Comparison of ENCODE assay signal across 22 mouse cellular contexts in the genomic region with DNA sequence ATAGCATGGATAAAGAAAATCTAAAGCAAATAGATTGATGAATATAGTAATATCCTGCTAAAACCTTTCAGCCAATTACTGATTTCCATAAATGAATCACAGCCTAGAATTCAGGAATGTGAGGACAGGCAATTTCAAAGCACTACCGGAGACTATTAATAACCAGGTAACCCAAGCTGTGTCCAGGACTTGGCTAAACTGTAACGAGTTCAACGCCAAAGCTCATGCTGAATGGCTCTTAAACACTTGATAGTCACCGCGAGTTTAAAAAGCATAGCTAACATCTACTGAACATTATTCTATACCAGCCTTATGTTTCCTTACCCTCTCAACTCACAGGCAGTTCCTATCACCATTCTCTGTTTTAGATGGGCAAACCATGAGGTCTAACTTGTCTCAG.
A peak's percentile ranks its signal among the peaks of the same experiment; 100 is the strongest.
DNase-seq lines count a peak whose midpoint lies in the region; ATAC-seq lines count a peak whose summit lies in the region.
"Had no signal": no experiment of that assay in that cellular context is flagged by ENCODE, and none has a peak within 500 bp of the region (broad histone marks: within the 10 kb centered on the region; RNA-seq: fewer than 3 reads in every experiment).

No protein-coding gene starts in this region.

- no peak overlapping the region for H3K9ac ChIP-seq in kidney, embryonic 14.5 days (ENCODE audit: low read depth, low read length)
- H3K9ac ChIP-seq: embryonic facial prominence, embryonic 13.5 days; forebrain, embryonic 12.5 days; heart, embryonic 15.5 days; hindbrain, embryonic 15.5 days had no signal

- H3K27ac ChIP-seq in kidney, embryonic 14.5 days (ENCODE audit: low read depth, low read length), result no peak overlapping the region
- H3K27ac ChIP-seq: embryonic facial prominence, embryonic 13.5 days; forebrain, embryonic 12.5 days; heart, adult 2 months; heart, embryonic 15.5 days; hindbrain, embryonic 10.5 days; hindbrain, embryonic 15.5 days had no signal

- peak; percentile 30 for DNase-seq in heart, adult 11 months
- DNase-seq in heart, postnatal 4 days, result no peak
- peak; percentile 82 for DNase-seq in kidney, adult 9 months
- DNase-seq in kidney, postnatal 14 days, result peak; percentile 24
- no peak for DNase-seq in adrenal gland, postnatal 4 days (ENCODE audit: low spot score in 2 of 2)
- DNase-seq: adrenal gland, postnatal 14 days; cerebellum, adult 18-20 months; cerebellum, adult 9-11 months; cerebellum, postnatal 36 days; heart, adult 2 months; heart, postnatal 14 days had no signal

- peaks cover 24% of the 10 kb centered on the region for H3K4me1 ChIP-seq in kidney, embryonic 14.5 days (ENCODE audit: control insufficient read depth, insufficient read depth, low read length)
- H3K4me1 ChIP-seq: heart, embryonic 15.5 days had no signal

- no peaks in the 10 kb centered on the region for H3K27me3 ChIP-seq in kidney, embryonic 14.5 days (ENCODE audit: control insufficient read depth, insufficient read depth, low read length)
- H3K27me3 ChIP-seq: CH12.LX; embryonic facial prominence, embryonic 13.5 days; forebrain, embryonic 12.5 days; heart, embryonic 15.5 days; hindbrain, embryonic 15.5 days; Patski had no signal

- H3K4me3 ChIP-seq in kidney, embryonic 14.5 days (ENCODE audit: low read length), result no peak overlapping the region
- H3K4me3 ChIP-seq: embryonic facial prominence, embryonic 13.5 days; forebrain, embryonic 12.5 days; heart, adult 2 months; heart, embryonic 15.5 days; hindbrain, embryonic 10.5 days; hindbrain, embryonic 15.5 days had no signal

- no peak for ATAC-seq in kidney, embryonic 14.5 days (ENCODE audit: low FRiP score, low TSS enrichment)
- ATAC-seq: activated CD4-positive, CD25-positive, alpha-beta regulatory T cell, adult 4 months; forebrain, embryonic 16.5 days; Patski had no signal

- 55% methylated on average over 5 of the region's 5 CpGs for WGBS in kidney, embryonic 14.5 days

- no peaks in the 10 kb centered on the region for H3K9me3 ChIP-seq in kidney, embryonic 14.5 days (ENCODE audit: control insufficient read depth, low read length)
- H3K9me3 ChIP-seq: embryonic facial prominence, embryonic 13.5 days; forebrain, embryonic 12.5 days; heart, embryonic 15.5 days; hindbrain, embryonic 10.5 days; hindbrain, embryonic 15.5 days had no signal

- no peaks in the 10 kb centered on the region for H3K36me3 ChIP-seq in kidney, embryonic 14.5 days (ENCODE audit: control insufficient read depth, insufficient read depth, low read length)
- H3K36me3 ChIP-seq: embryonic facial prominence, embryonic 13.5 days; forebrain, embryonic 12.5 days; heart, embryonic 15.5 days; hindbrain, embryonic 10.5 days; hindbrain, embryonic 15.5 days had no signal

- no peak overlapping the region for H3K4me2 ChIP-seq in kidney, embryonic 14.5 days (replicated peaks; ENCODE audit: low read depth, low read length)
- H3K4me2 ChIP-seq: embryonic facial prominence, embryonic 13.5 days; forebrain, embryonic 12.5 days; heart, embryonic 11.5 days; heart, embryonic 15.5 days; hindbrain, embryonic 15.5 days had no signal

Comparison
In these comparisons a context has a peak if more than half of its experiments do, and no peak if none do; other contexts are left out.
1. DNase-seq: peak in heart, adult 11 months (single experiment), kidney, adult 9 months (single experiment) and kidney, postnatal 14 days (single experiment); none in heart, postnatal 4 days (single experiment) and adrenal gland, postnatal 4 days (0 of 2).